Mouse (Mus musculus) cortical plate, adult 2 months (tissue): ENCODE data around the gene Rmnd5b. TPM values are rescaled to one million over a fixed set of nuclear protein-coding genes. Genes with fewer than 3 reads are reported as not detected.

Experiments used
- H3K27ac ChIP-seq: fragments of 200-500 bp; 2 replicates; pipeline ENCODE4 v1.5.1; 2012; ENCODE audit warnings: low read length, control low read depth, inconsistent platforms; ENCODE audit not compliant: insufficient read depth
- H3K4me1 ChIP-seq: fragments of 200-500 bp; 2 replicates; pipeline ENCODE4 v1.6.1; 2011; ENCODE audit warnings: low read length; ENCODE audit not compliant: control insufficient read depth, insufficient read depth
- H3K4me3 ChIP-seq: fragments of 200-500 bp; 2 replicates; pipeline ENCODE4 v1.5.1; 2011; ENCODE audit warnings: mild to moderate bottlenecking, low read length, control low read depth; ENCODE audit not compliant: insufficient read depth
- CTCF ChIP-seq: fragments of 200-500 bp; IDR thresholded peaks from 2 replicates; pipeline ENCODE4 v1.5.1; 2011; ENCODE audit warnings: mild to moderate bottlenecking, control low read depth, low read length; ENCODE audit not compliant: insufficient read depth; ENCODE audit errors: extremely low read depth
- POLR2A ChIP-seq: fragments of 200-500 bp; IDR thresholded peaks from 2 replicates; pipeline ENCODE4 v1.6.1; 2011; ENCODE audit warnings: mild to moderate bottlenecking, low read length, control low read depth; ENCODE audit not compliant: insufficient read depth; ENCODE audit errors: extremely low read depth
- polyA plus RNA-seq: library from polyadenylated mRNA; depleted of rRNA; stranded (reverse); fragments of >200 nt; gene quantifications from 2 replicates; pipeline ENCODE4 v1.2.3, GENCODE M21; 2012

Rmnd5b gene
- polyA plus RNA-seq, 1 experiment = 80.3 TPM

DNA sequence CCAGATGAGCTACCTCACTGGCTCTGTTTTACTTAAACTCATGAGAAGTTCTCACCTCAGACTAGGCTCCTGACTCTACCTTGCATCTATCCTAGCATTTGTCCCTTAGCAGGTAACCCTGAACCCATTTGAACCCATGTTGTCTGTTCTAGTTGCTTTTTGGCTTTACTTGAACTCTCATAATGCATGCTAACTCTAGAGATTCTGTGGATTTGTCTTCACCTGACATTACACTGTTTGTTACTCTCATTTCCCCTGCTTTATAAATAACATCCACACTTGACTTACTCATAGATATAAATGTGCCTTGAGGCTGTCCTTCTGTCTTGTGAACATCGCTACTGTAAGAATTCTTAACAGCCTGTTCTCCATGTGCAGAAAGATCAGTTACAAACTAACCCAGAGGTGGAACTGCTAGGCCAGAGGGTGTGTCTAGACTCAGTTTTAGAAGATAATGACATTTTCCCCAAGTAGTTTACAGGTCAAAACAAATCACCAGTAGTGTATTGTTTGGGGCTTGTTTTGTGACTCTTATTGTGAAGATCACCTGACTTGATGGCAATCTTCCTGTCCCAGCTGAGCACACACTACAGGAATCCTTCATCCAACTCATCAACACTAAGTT lies 40.1 kb downstream of the Rmnd5b start:
- no peak overlapping the region for H3K4me3 ChIP-seq
- no peaks in the 10 kb centered on the region; the same call in 1 of the 2 replicates for H3K4me1 ChIP-seq
- TF ChIP-seq CTCF (no peak), POLR2A (no peak)
- H3K27ac ChIP-seq = no peak overlapping the region

- no peak overlapping the region for H3K27ac ChIP-seq
- H3K4me1 ChIP-seq = no peaks in the 10 kb centered on the region; the same call in 1 of the 2 replicates
- no peak overlapping the region for H3K4me3 ChIP-seq
- no peak for TF ChIP-seq CTCF
- TF ChIP-seq POLR2A = no peak
Observed at GRCm38 (mm10) chr11:51594715-51595350, 40.9 kb downstream of the Rmnd5b start.

GRCm38 (mm10) chr11:51593849-51594248 lies 41.8 kb downstream of the Rmnd5b start:
- no peak overlapping the region for H3K4me3 ChIP-seq
- no peaks in the 10 kb centered on the region; the same call in 1 of the 2 replicates for H3K4me1 ChIP-seq
- H3K27ac ChIP-seq = no peak overlapping the region
- TF ChIP-seq POLR2A = no peak
- TF ChIP-seq CTCF = no peak

GRCm38 (mm10) chr11:51593368-51593767 lies 42.3 kb downstream of the Rmnd5b start:
- TF ChIP-seq POLR2A (no peak), CTCF (no peak)
- Histone ChIP-seq H3K4me1 (no peaks in the 10 kb centered on the region; the same call in 1 of the 2 replicates), H3K4me3 (no peak overlapping the region), H3K27ac (no peak overlapping the region)

GRCm38 (mm10) chr11:51591915-51592314 lies 43.8 kb downstream of the Rmnd5b start:
- Histone ChIP-seq H3K4me3 (no peak overlapping the region), H3K4me1 (no peaks in the 10 kb centered on the region; the same call in 1 of the 2 replicates), H3K27ac (no peak overlapping the region)
- TF ChIP-seq CTCF (no peak), POLR2A (no peak)

DNA sequence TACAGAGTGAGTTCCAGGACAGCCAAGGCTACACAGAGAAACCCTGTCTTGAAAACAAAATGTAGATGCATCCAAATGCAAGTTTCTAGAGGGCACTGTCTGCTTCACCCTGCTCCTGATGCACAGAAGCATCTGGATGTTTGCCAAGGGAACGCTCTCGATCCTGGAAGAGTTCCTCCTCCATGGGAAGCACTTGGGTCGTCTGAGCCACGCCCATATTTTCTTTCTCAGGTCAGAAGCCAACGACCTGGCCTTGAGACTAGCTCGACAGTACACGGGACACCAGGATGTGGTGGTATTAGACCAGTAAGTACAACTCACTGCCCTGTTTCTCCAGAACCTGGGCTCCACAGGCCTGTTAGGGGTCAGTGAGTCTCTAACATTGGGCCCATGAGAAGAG lies 44.5 kb downstream of the Rmnd5b start:
- TF ChIP-seq POLR2A (no peak), CTCF (no peak)
- Histone ChIP-seq H3K4me3 (no peak overlapping the region), H3K27ac (no peak overlapping the region), H3K4me1 (no peaks in the 10 kb centered on the region; the same call in 1 of the 2 replicates)

DNA sequence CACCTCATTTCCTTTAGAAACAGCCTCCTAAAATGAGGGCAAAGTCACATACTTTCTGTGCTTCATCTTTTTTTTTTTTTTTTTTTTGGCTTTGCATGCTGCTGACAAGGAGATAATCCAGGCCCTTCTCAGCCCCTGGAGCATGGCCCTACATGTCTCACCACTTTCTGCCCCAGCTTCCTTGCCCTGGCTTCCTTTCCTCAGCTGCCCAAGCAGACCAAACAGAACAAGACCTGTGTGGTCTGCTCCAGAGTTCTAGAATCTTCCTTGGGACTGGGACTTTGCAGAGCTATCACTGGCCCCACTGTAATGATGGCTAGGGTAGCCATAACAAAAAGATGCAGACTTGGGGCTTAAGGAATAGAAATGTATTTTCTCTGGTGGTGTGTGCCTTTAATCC lies 45.7 kb downstream of the Rmnd5b start:
- H3K27ac ChIP-seq = no peak overlapping the region
- TF ChIP-seq CTCF = no peak
- H3K4me1 ChIP-seq = peaks cover 2% of the 10 kb centered on the region; the same call in 1 of the 2 replicates
- no peak overlapping the region for H3K4me3 ChIP-seq

DNA sequence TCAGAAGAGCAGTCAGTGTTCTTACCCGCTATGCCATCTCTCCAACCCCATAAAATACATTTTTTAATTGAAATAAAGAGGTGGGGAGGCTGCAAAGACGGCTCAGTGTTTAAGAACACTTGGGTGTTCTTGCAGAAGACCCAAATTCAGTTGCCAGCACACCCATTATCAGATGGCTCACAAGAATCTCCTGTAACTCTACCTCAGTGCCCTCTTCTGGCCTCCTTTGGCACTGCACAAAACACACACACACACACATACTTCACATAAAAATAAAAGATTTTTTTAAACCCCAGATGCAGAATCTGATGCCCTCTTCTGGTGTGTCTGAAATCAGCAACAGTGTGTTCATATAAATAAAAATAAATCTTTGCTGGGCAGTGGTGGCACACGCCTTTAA lies 46.9 kb downstream of the Rmnd5b start:
- Histone ChIP-seq H3K4me1 (peaks cover 3% of the 10 kb centered on the region; the same call in 1 of the 2 replicates), H3K27ac (no peak overlapping the region), H3K4me3 (no peak overlapping the region)
- TF ChIP-seq POLR2A (no peak), CTCF (no peak)

- H3K27ac ChIP-seq = no peak overlapping the region
- no peak overlapping the region for H3K4me3 ChIP-seq
- TF ChIP-seq CTCF (no peak), POLR2A (no peak)
- peaks cover 3% of the 10 kb centered on the region; the same call in 1 of the 2 replicates for H3K4me1 ChIP-seq
Observed at GRCm38 (mm10) chr11:51587059-51587458, 48.6 kb downstream of the Rmnd5b start.

GRCm38 (mm10) chr11:51586411-51586810 lies 49.3 kb downstream of the Rmnd5b start:
- H3K27ac ChIP-seq = no peak overlapping the region
- peaks cover 3% of the 10 kb centered on the region; the same call in 1 of the 2 replicates for H3K4me1 ChIP-seq
- no peak overlapping the region for H3K4me3 ChIP-seq
- TF ChIP-seq CTCF (no peak), POLR2A (no peak)
